Mouse (Mus musculus) forebrain, embryonic 10.5 days (tissue): ENCODE measurements around the gene Tcf15. TPM values are rescaled to one million over a fixed set of nuclear protein-coding genes. Genes with fewer than 3 reads are reported as not detected.

Experiments
- DNase-seq: peaks from one replicate; pipeline ENCODE4 v3.0.0-alpha.2; 2017; ENCODE audit warnings: low spot score; ENCODE audit errors: extremely low spot score
- H3K27ac ChIP-seq: fragments of 300-500 bp; sonication (generic); 2 replicates; pipeline ENCODE4 v1.5.1; 2016; ENCODE audit warnings: mild to moderate bottlenecking
- H3K27me3 ChIP-seq: fragments of 300-500 bp; sonication (generic); 2 replicates; pipeline ENCODE4 v1.6.1; 2016; ENCODE audit warnings: mild to moderate bottlenecking; ENCODE audit not compliant: poor library complexity, severe bottlenecking
- H3K36me3 ChIP-seq: fragments of 300-500 bp; sonication (generic); replicated peaks from 2 replicates; pipeline ENCODE4 v1.6.1; 2016; ENCODE audit warnings: mild to moderate bottlenecking, moderate library complexity
- H3K4me1 ChIP-seq: fragments of 300-500 bp; sonication (generic); 2 replicates; pipeline ENCODE4 v1.6.1; 2016
- H3K4me3 ChIP-seq: fragments of 300-500 bp; sonication (generic); 2 replicates; pipeline ENCODE4 v1.5.1; 2016; ENCODE audit warnings: mild to moderate bottlenecking, moderate library complexity
- H3K9me3 ChIP-seq: fragments of 300-500 bp; sonication (generic); 2 replicates; pipeline ENCODE4 v1.6.1; 2016; ENCODE audit warnings: mild to moderate bottlenecking, moderate library complexity
- WGBS: fragments of 180-500 bp; shearing (Covaris S2); methylation state at CpG from one replicate; pipeline ENCODE4 v1.1.7; 2016; 5-methylcytosine and 5-hydroxymethylcytosine counted together
- polyA plus RNA-seq: library from polyadenylated mRNA; unstranded; fragments of >200 nt; fragmentation: Nextera tagmentation; extraction: Ambion mirVana; gene quantifications from 2 replicates; pipeline ENCODE4 v1.2.1, GENCODE M21; 2016

Tcf15 gene
- polyA plus RNA-seq, 1 experiment from 2014 or later: 4.1 TPM

- peaks cover 62% of the 10 kb centered on the region for H3K27me3 ChIP-seq
- H3K9me3 ChIP-seq: no peaks in the 10 kb centered on the region
- H3K4me1 ChIP-seq: peaks cover 42% of the 10 kb centered on the region
- no peak for DNase-seq
- H3K27ac ChIP-seq: no peak overlapping the region
- 79% methylated on average over 10 of the region's 10 CpGs for WGBS
- no peak overlapping the region for H3K4me3 ChIP-seq
- H3K36me3 ChIP-seq: no peaks in the 10 kb centered on the region
These were observed 4.0 kb upstream of the Tcf15 start for GRCm38 (mm10) chr2:152139191-152139987.

GRCm38 (mm10) chr2:152140941-152141340 lies 2.4 kb upstream of the Tcf15 start:
- Histone ChIP-seq H3K4me3 (no peak overlapping the region), H3K9me3 (no peaks in the 10 kb centered on the region), H3K4me1 (peaks cover 44% of the 10 kb centered on the region), H3K27ac (no peak overlapping the region), H3K27me3 (peaks cover 77% of the 10 kb centered on the region), H3K36me3 (no peaks in the 10 kb centered on the region)
- 29% methylated on average over 11 of the region's 11 CpGs for WGBS
- no peak for DNase-seq

- no peak for DNase-seq
- peaks cover 83% of the 10 kb centered on the region for H3K27me3 ChIP-seq
- no peaks in the 10 kb centered on the region for H3K36me3 ChIP-seq
- no peaks in the 10 kb centered on the region for H3K9me3 ChIP-seq
- peaks cover 44% of the 10 kb centered on the region for H3K4me1 ChIP-seq
- WGBS: 40% methylated on average over 1 of the region's 1 CpGs
- peak overlapping the region; percentile 74; the same call in 1 of the 2 replicates for H3K27ac ChIP-seq
- peak overlapping the region; percentile 58 for H3K4me3 ChIP-seq
These were observed 1.9 kb upstream of the Tcf15 start for GRCm38 (mm10) chr2:152141491-152141890.

GRCm38 (mm10) chr2:152142046-152142445 lies 1.3 kb upstream of the Tcf15 start:
- Histone ChIP-seq H3K27ac (peak overlapping the region; percentile 74), H3K4me3 (peak overlapping the region; percentile 58), H3K9me3 (no peaks in the 10 kb centered on the region), H3K27me3 (peaks cover 88% of the 10 kb centered on the region), H3K36me3 (no peaks in the 10 kb centered on the region), H3K4me1 (peaks cover 44% of the 10 kb centered on the region)
- DNase-seq: peak; percentile 53
- 1% methylated on average over 13 of the region's 13 CpGs for WGBS

GRCm38 (mm10) chr2:152142571-152142970 lies 790 bp upstream of the Tcf15 start:
- H3K9me3 ChIP-seq: no peaks in the 10 kb centered on the region
- H3K36me3 ChIP-seq: no peaks in the 10 kb centered on the region
- 0 out of 2 replicates have a peak overlapping the region, but pooled peaks have one; percentile 76 for H3K27ac ChIP-seq
- peaks cover 94% of the 10 kb centered on the region for H3K27me3 ChIP-seq
- no peak for DNase-seq
- WGBS: 3% methylated on average over 11 of the region's 11 CpGs
- H3K4me1 ChIP-seq: peaks cover 44% of the 10 kb centered on the region
- H3K4me3 ChIP-seq: peak overlapping the region; percentile 58

GRCm38 (mm10) chr2:152144158-152144450 lies 743 bp downstream of the Tcf15 start:
- H3K4me1 ChIP-seq: peaks cover 43% of the 10 kb centered on the region
- 17% methylated on average over 9 of the region's 9 CpGs for WGBS
- peaks cover 97% of the 10 kb centered on the region for H3K27me3 ChIP-seq
- DNase-seq: no peak
- H3K36me3 ChIP-seq: no peaks in the 10 kb centered on the region
- H3K9me3 ChIP-seq: no peaks in the 10 kb centered on the region
- peak overlapping the region; percentile 76 for H3K27ac ChIP-seq
- H3K4me3 ChIP-seq: peak overlapping the region; percentile 58

GRCm38 (mm10) chr2:152144501-152144900 lies 1.1 kb downstream of the Tcf15 start:
- Histone ChIP-seq H3K27me3 (peaks cover 93% of the 10 kb centered on the region), H3K4me3 (peak overlapping the region; percentile 58)
- WGBS: 63% methylated on average over 5 of the region's 5 CpGs

GRCm38 (mm10) chr2:152145711-152146110 lies 2.4 kb downstream of the Tcf15 start:
- Histone ChIP-seq H3K27me3 (peaks cover 81% of the 10 kb centered on the region), H3K36me3 (no peaks in the 10 kb centered on the region), H3K9me3 (no peaks in the 10 kb centered on the region), H3K4me1 (peaks cover 51% of the 10 kb centered on the region), H3K27ac (no peak overlapping the region), H3K4me3 (no peak overlapping the region)
- 71% methylated on average over 2 of the region's 2 CpGs for WGBS
- no peak for DNase-seq

More at GRCm38 (mm10) chr2:152144501-152144900, 1.1 kb downstream of the Tcf15 start:
- H3K36me3 ChIP-seq: no peaks in the 10 kb centered on the region
- H3K27ac ChIP-seq: no peak overlapping the region
- peaks cover 41% of the 10 kb centered on the region for H3K4me1 ChIP-seq
- H3K9me3 ChIP-seq: no peaks in the 10 kb centered on the region
- no peak for DNase-seq

- WGBS: 64% methylated on average over 3 of the region's 3 CpGs
- no peak for DNase-seq
These were observed 3.7 kb downstream of the Tcf15 start for GRCm38 (mm10) chr2:152147079-152147478.

GRCm38 (mm10) chr2:152148675-152149074 lies 5.3 kb downstream of the Tcf15 start:
- Histone ChIP-seq H3K36me3 (no peaks in the 10 kb centered on the region), H3K9me3 (no peaks in the 10 kb centered on the region), H3K4me1 (peaks cover 26% of the 10 kb centered on the region), H3K27ac (no peak overlapping the region), H3K27me3 (peaks cover 51% of the 10 kb centered on the region), H3K4me3 (no peak overlapping the region)
- no peak for DNase-seq
- WGBS: 89% methylated on average over 9 of the region's 9 CpGs

More at GRCm38 (mm10) chr2:152147079-152147478, 3.7 kb downstream of the Tcf15 start:
- H3K4me1 ChIP-seq: peaks cover 37% of the 10 kb centered on the region
- no peaks in the 10 kb centered on the region for H3K36me3 ChIP-seq
- H3K4me3 ChIP-seq: no peak overlapping the region
- no peaks in the 10 kb centered on the region for H3K9me3 ChIP-seq
- H3K27me3 ChIP-seq: peaks cover 67% of the 10 kb centered on the region
- H3K27ac ChIP-seq: no peak overlapping the region

- H3K9me3 ChIP-seq: no peaks in the 10 kb centered on the region
- H3K4me1 ChIP-seq: peaks cover 17% of the 10 kb centered on the region
- 0 out of 2 replicates have a peak overlapping the region, but pooled peaks have one; percentile 27 for H3K27ac ChIP-seq
- H3K4me3 ChIP-seq: no peak overlapping the region
- no peak for DNase-seq
- 32% methylated on average over 4 of the region's 4 CpGs for WGBS
- H3K36me3 ChIP-seq: no peaks in the 10 kb centered on the region
- peaks cover 39% of the 10 kb centered on the region for H3K27me3 ChIP-seq
These were observed 6.5 kb downstream of the Tcf15 start for GRCm38 (mm10) chr2:152149891-152150290.

GRCm38 (mm10) chr2:152150373-152150772 lies 7.0 kb downstream of the Tcf15 start:
- H3K27ac ChIP-seq: peak overlapping the region; percentile 27; the same call in 1 of the 2 replicates
- 68% methylated on average over 6 of the region's 6 CpGs for WGBS
- no peak for DNase-seq
- no peaks in the 10 kb centered on the region for H3K36me3 ChIP-seq
- peaks cover 34% of the 10 kb centered on the region for H3K27me3 ChIP-seq
- peaks cover 21% of the 10 kb centered on the region for H3K4me1 ChIP-seq
- no peak overlapping the region for H3K4me3 ChIP-seq
- H3K9me3 ChIP-seq: no peaks in the 10 kb centered on the region

GRCm38 (mm10) chr2:152153361-152153760 lies 10.0 kb downstream of the Tcf15 start:
- no peak for DNase-seq
- 48% methylated on average over 3 of the region's 3 CpGs for whole genome bisulfite sequencing

More at GRCm38 (mm10) chr2:152153361-152153760, 10.0 kb downstream of the Tcf15 start:
- H3K36me3 ChIP-seq: no peaks in the 10 kb centered on the region
- H3K27ac ChIP-seq: no peak overlapping the region
- H3K9me3 ChIP-seq: no peaks in the 10 kb centered on the region
- H3K4me1 ChIP-seq: peaks cover 30% of the 10 kb centered on the region
- no peak overlapping the region for H3K4me3 ChIP-seq
- peaks cover 4% of the 10 kb centered on the region for H3K27me3 ChIP-seq
